Mouse (Mus musculus) left cerebral cortex, postnatal 10 days (tissue): ENCODE data around the gene Ctbs. TPM values are rescaled to one million over a fixed set of nuclear protein-coding genes. Genes with fewer than 3 reads are reported as not detected.

Experiments used
- DNase-seq, 2 experiments: peaks; one replicate each; pipeline ENCODE4 v3.0.0; 2021 to 2022; ENCODE audit warnings: low spot score in 2 of 2, mixed read lengths in 1 of 2; ENCODE audit errors: extremely low spot score in 1 of 2
- intact Hi-C: fragments of 180-260 bp; cut with DNase I; formaldehyde crosslinking; loops from one replicate; pipeline ENCODE4 v1.15.1; 2025
- total RNA-seq, 2 experiments: library from RNA; stranded (reverse); gene quantifications; 2 replicates each; pipeline ENCODE4 v1.2.3; 2021

The Ctbs gene
- 1 to 10 TPM; 6.4 to 6.8 TPM for total RNA-seq

- intact Hi-C loops, result loop anchor here (5.0 kb wide), 1 partner anchor 53 kb away; no protein-coding TSS in a partner anchor
- DNase-seq, result no peak
Observed at GRCm38 (mm10) chr3:146449745-146450250, at the start of gene Ctbs. Gene Ctbs, plus strand, starts transcription at chr3:146449795.

GRCm38 (mm10) chr3:146403770-146404169 is 45.8 kb upstream of the Ctbs start:
- DNase-seq, result no peak

GRCm38 (mm10) chr3:146404311-146405201 is 45.0 kb upstream of the Ctbs start, which contains the start of gene Ssx2ip:
Gene Ssx2ip, plus strand, starts transcription at chr3:146404642.
- intact Hi-C loops, result no loop called here
- peak; percentile 96 to 98 for DNase-seq

More at GRCm38 (mm10) chr3:146403770-146404169, 45.8 kb upstream of the Ctbs start:
- intact Hi-C loops, result no loop called here

GRCm38 (mm10) chr3:146405213-146406006 is 44.2 kb upstream of the Ctbs start:
- intact Hi-C loops, result no loop called here

GRCm38 (mm10) chr3:146406007-146406341 is 43.6 kb upstream of the Ctbs start:
- DNase-seq, result no peak
- intact Hi-C loops, result no loop called here

More at GRCm38 (mm10) chr3:146405213-146406006, 44.2 kb upstream of the Ctbs start:
- no peak for DNase-seq

- intact Hi-C loops, result no loop called here
Observed at GRCm38 (mm10) chr3:146407086-146407721, 42.4 kb upstream of the Ctbs start.

GRCm38 (mm10) chr3:146410114-146410513 is 39.5 kb upstream of the Ctbs start:
- intact Hi-C loops, result loop anchor here (5.0 kb wide), 1 partner anchor 63 kb away; no protein-coding TSS in a partner anchor
- DNase-seq, result peak in 1 of 2 experiments; percentile 14

More at GRCm38 (mm10) chr3:146407086-146407721, 42.4 kb upstream of the Ctbs start:
- no peak for DNase-seq

- intact Hi-C loops, result loop anchor here (5.0 kb wide), 1 partner anchor 65 kb away; no protein-coding TSS in a partner anchor
- DNase-seq, result no peak
Observed at GRCm38 (mm10) chr3:146412008-146412407, 37.6 kb upstream of the Ctbs start.

GRCm38 (mm10) chr3:146412480-146412879 is 37.1 kb upstream of the Ctbs start:
- no peak for DNase-seq
- intact Hi-C loops, result loop anchor here (5.0 kb wide), 1 partner anchor 65 kb away; no protein-coding TSS in a partner anchor

GRCm38 (mm10) chr3:146413016-146413415 is 36.6 kb upstream of the Ctbs start:
- intact Hi-C loops, result loop anchor here (5.0 kb wide), 1 partner anchor 66 kb away; no protein-coding TSS in a partner anchor
- DNase-seq, result no peak

- intact Hi-C loops, result loop anchor here (5.0 kb wide), 1 partner anchor 67 kb away; no protein-coding TSS in a partner anchor
Observed at GRCm38 (mm10) chr3:146413992-146414391, 35.6 kb upstream of the Ctbs start.

GRCm38 (mm10) chr3:146414555-146414954 is 35.0 kb upstream of the Ctbs start:
- no peak for DNase-seq
- intact Hi-C loops, result loop anchor here (5.0 kb wide), 1 partner anchor 67 kb away; no protein-coding TSS in a partner anchor

More at GRCm38 (mm10) chr3:146413992-146414391, 35.6 kb upstream of the Ctbs start:
- no peak for DNase-seq

GRCm38 (mm10) chr3:146417873-146418272 is 31.7 kb upstream of the Ctbs start:
- no peak for DNase-seq
- intact Hi-C loops, result no loop called here

- intact Hi-C loops, result no loop called here
- no peak for DNase-seq
Observed at GRCm38 (mm10) chr3:146418901-146419300, 30.7 kb upstream of the Ctbs start.

- DNase-seq, result no peak
- intact Hi-C loops, result no loop called here
Observed at GRCm38 (mm10) chr3:146419534-146419933, 30.1 kb upstream of the Ctbs start.

GRCm38 (mm10) chr3:146419992-146420537 is 29.5 kb upstream of the Ctbs start:
- no peak for DNase-seq
- intact Hi-C loops, result no loop called here

- intact Hi-C loops, result no loop called here
- DNase-seq, result peak in 1 of 2 experiments; percentile 13
Observed at GRCm38 (mm10) chr3:146421787-146422186, 27.8 kb upstream of the Ctbs start.

GRCm38 (mm10) chr3:146423710-146424109 is 25.9 kb upstream of the Ctbs start:
- intact Hi-C loops, result no loop called here
- DNase-seq, result no peak
